Mouse (Mus musculus) CD4-positive, CD25-positive, alpha-beta regulatory T cell, adult 4 months (primary cell): ENCODE measurements around the gene Col6a3. TPM values are rescaled to one million over a fixed set of nuclear protein-coding genes. Genes with fewer than 3 reads are reported as not detected.

Source experiments
- ATAC-seq: one replicate; pipeline ENCODE4 v1.8.0; 2017
- polyA plus RNA-seq, 2 experiments: library from polyadenylated mRNA; unstranded; fragments of 100-300 nt; shearing (Covaris generic); gene quantifications; one replicate each; pipeline ENCODE4 v1.2.1; 2017

Col6a3 gene
- polyA plus RNA-seq, 2 experiments from 2014 or later, result not detected

- no peak for ATAC-seq
Measured at GRCm38 (mm10) chr1:90793368-90793767, 50.4 kb downstream of the Col6a3 start.

- ATAC-seq, result no peak
Measured at GRCm38 (mm10) chr1:90790925-90791324, 52.8 kb downstream of the Col6a3 start.

GRCm38 (mm10) chr1:90789506-90789905 lies 54.3 kb downstream of the Col6a3 start:
- no peak for ATAC-seq

- no peak for ATAC-seq
Measured at GRCm38 (mm10) chr1:90780446-90780845, 63.3 kb downstream of the Col6a3 start.

GRCm38 (mm10) chr1:90779072-90779471 lies 64.7 kb downstream of the Col6a3 start:
- ATAC-seq, result no peak

GRCm38 (mm10) chr1:90775477-90776241 lies 68.1 kb downstream of the Col6a3 start:
- no peak for ATAC-seq

- no peak for ATAC-seq
Measured at GRCm38 (mm10) chr1:90771172-90771571, 72.6 kb downstream of the Col6a3 start.

GRCm38 (mm10) chr1:90770027-90770426 lies 73.7 kb downstream of the Col6a3 start:
- ATAC-seq, result no peak

GRCm38 (mm10) chr1:90769301-90769700 lies 74.5 kb downstream of the Col6a3 start:
- ATAC-seq, result no peak

- ATAC-seq, result no peak
Measured at GRCm38 (mm10) chr1:90758091-90758673, 85.6 kb downstream of the Col6a3 start.

GRCm38 (mm10) chr1:90753869-90754563 lies 89.8 kb downstream of the Col6a3 start:
- no peak for ATAC-seq

GRCm38 (mm10) chr1:90751221-90751620 lies 92.5 kb downstream of the Col6a3 start:
- ATAC-seq, result no peak

- ATAC-seq, result no peak
Measured at GRCm38 (mm10) chr1:90750169-90750568, 93.6 kb downstream of the Col6a3 start.

- ATAC-seq, result no peak
Measured at GRCm38 (mm10) chr1:90748544-90748943, 95.2 kb downstream of the Col6a3 start.

GRCm38 (mm10) chr1:90743941-90744386 lies 99.8 kb downstream of the Col6a3 start:
- no peak for ATAC-seq

- no peak for ATAC-seq
Measured at GRCm38 (mm10) chr1:90743445-90743844, 100.3 kb downstream of the Col6a3 start.

GRCm38 (mm10) chr1:90742641-90743040 lies 101.1 kb downstream of the Col6a3 start:
- ATAC-seq, result no peak

GRCm38 (mm10) chr1:90740216-90741170 lies 103.3 kb downstream of the Col6a3 start:
- peak; percentile 71 for ATAC-seq

GRCm38 (mm10) chr1:90738913-90739312 lies 104.9 kb downstream of the Col6a3 start:
- peak; percentile 75 for ATAC-seq

GRCm38 (mm10) chr1:90729466-90729865 lies 114.3 kb downstream of the Col6a3 start:
- no peak for ATAC-seq

GRCm38 (mm10) chr1:90723754-90724153 lies 120.0 kb downstream of the Col6a3 start:
- ATAC-seq, result no peak

GRCm38 (mm10) chr1:90723325-90723724 lies 120.4 kb downstream of the Col6a3 start:
- no peak for ATAC-seq
